Mouse (Mus musculus) monocyte, adult 5-6 weeks (primary cell): ENCODE measurements around the gene Unc79. TPM values are rescaled to one million over a fixed set of nuclear protein-coding genes. Genes with fewer than 3 reads are reported as not detected.

Source experiments
- ATAC-seq: fragments of 153-309, 156-312 bp; replicated peaks from 2 replicates; pipeline ENCODE4 v1.8.0; 2017; ENCODE audit warnings: mild to moderate bottlenecking; ENCODE audit not compliant: low TSS enrichment, insufficient number of reproducible peaks, severe bottlenecking, poor library complexity, low FRiP score
- total RNA-seq: library from RNA; stranded (forward); fragments of 200-1000, 200-491, 200-594 nt; gene quantifications from 3 replicates; pipeline ENCODE4 v1.2.3, GENCODE M21; 2017

Gene Unc79
- total RNA-seq, 1 experiment from 2014 or later: not detected

DNA sequence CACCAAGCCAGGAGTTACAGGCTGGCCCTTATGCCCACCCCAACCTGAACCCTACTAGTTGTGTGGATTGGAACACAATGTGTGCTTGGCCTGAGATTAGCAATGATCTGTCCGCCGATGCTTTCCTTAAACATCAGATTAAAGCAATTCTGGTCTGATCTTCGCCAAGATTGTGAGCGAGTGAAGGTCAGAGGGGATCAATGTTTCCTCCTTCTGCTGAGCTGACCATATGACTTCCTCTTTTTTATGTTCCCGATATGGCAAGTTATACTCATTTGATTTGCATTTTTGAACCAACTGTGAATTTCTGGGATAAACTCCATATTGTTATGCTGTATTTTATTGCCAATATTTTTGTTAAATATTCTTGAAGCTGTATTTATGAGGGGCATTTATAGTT, 88.0 kb downstream of the Unc79 start:
- no peak for ATAC-seq

DNA sequence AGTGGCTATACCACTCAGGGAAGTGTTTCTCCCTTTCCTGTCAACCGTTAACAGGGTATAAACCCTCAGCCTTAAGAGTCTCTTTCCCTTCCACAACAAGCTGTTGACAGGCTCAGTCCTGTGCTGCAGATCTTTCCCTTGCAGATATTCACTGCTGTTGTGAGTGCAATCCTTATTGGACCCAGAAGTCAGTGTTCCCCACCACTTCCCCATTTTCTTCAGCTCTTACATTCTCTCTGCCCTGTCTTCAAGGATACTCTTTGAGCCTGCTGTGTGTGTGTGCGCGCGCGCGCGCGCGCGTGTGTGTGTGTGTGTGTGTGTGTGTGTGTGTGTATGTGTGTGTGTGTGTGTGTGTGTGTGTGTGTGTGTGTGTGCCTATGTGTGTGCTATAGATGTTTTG, 90.7 kb downstream of the Unc79 start:
- no peak for ATAC-seq

DNA sequence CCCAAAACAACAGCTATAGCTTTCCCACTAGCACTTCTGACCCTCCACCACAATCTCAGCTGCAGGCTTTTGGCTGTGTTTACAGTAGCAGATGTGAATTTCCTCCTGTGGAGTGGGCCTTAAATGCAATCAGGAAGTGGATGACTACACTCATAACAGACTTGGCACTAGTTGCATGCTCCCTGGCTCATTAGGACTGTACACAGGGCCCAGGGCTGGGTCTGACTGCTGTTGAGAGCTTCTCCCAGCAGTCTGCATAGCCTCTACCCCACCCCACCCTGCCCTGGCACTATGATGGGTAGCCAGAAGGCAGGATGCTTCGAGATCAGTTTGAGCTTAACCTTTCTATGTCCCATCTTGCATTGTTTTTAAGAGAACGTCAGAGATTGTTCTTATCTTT, 91.5 kb downstream of the Unc79 start:
- ATAC-seq: no peak

DNA sequence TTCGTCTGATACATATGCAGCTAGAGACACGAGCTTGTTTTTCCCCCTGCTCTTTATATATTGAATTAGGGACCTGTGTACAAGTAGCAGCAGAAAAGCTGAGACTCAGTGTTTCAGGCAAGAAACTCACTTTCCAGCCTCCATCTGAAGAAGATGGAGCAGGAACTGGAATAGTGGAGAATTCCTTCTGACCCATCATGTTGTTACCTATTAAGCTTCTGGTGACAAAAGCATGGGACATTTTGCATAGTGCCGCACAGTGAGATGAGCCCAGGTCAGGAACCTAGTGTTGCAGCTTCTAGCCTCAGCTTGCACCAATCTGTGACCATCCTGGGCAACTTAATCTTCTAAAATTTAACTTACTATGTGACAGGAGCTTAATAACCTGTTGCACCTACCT, 92.7 kb downstream of the Unc79 start:
- ATAC-seq: no peak

DNA sequence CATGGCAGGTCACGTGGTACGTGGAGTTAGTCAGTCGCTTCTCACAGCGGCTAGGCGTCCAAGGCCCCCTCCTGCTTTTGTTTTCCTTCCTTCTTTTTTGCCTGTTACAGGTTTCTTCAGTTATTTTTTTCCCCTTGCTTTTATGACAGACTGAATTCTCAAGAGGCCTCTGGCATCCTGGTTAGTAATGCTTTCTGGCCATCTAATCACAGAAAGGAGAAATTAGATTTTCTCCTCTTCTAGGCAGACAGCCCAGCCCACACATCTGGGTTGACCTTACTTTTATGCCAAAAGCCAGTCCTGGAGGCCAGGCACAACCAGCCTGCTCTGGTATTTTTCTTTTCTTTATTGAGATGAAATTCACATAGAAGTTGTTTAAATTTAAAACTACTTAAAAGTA, 94.1 kb downstream of the Unc79 start:
- no peak for ATAC-seq

DNA sequence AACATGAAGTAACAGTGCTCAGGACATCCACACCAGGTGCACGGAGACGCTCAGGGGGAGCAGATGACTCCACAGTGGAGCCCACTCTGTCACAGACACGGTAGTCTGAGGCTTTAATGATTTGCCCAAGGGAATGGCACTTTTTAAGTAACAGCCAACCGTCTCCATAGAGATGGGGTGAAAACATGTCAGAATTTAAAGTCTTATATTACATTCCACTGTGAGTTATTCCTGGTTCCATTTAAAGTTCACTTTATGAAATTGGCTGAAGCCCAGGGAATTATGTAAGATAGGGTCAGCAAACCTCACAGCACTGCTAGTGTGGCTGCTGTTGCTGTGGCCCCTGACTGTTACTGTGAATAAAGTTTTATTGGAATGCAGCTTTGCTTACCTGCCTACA, 95.8 kb downstream of the Unc79 start:
- ATAC-seq: no peak

DNA sequence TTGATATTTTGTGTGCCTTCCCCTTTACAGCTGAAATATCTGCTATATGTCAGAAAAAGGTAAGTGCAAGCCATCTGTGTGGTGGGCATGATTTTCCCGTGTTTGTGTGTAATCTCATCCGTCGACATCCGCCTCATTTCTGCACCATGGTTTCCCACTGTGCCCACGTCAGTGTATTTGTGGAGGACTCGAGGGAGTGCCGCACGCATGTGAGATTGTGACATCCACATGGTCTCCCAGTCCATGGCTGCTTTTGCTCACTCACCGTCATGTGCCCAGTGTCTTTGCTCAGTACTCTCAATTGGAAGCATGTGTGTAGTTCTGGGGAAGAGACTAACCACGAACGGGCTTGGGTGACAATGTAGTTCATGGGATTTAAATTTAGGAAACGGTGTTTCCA, 101.2 kb downstream of the Unc79 start:
- ATAC-seq: no peak

DNA sequence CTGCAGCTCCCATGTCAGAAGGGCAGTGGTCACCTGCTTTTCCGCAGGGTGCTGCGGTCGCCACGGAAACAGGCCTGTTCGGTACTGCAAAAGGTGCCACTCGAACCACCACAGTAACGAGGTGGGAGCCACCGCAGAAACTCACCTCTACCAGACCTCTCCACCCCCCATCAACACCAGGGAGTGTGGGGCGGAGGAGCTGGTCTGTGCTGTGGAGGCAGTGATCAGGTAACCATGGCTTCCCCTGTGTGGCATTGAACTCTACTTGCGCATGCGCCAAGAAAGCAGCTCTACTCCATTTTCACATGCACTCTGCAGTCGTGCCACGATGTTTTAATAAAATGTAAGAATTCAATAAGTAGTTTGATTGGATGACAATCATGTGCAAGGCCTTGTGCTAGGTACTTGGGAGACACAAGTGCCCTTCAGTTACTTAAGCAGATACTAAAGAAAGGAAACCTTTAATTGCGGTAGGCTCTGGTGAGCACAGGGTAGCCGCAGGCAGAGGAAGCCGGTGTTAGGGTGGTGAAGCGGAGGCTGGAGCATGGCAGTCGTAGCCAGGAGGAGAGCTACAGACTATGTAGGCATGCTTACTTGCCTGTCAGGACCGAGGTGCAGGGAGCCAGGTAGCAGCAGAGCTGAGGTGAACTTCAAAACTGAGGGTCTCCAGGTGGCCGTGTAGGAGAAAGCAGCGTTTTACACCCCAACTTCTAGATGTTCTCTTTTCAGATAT, 110.8 kb downstream of the Unc79 start:
- ATAC-seq: no peak

DNA sequence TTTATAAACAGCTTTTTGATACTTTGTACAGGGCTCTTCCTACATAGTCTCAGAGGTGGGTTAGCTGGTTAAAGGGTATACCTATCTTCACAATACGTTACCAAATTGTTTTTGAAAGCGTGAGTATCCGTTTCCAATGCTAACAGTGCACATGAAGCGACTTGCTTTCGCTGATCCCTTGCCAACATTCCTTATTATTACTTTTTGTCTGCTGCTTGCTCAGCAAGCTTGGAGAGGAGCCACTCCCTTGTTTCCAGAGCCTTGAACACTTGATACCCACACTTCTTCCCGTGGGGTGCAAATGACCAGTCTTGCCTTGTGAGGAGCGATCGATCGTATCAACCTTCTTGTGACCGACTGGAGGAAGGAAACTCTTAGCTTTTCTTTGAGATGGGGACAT, 112.1 kb downstream of the Unc79 start:
- ATAC-seq: no peak

DNA sequence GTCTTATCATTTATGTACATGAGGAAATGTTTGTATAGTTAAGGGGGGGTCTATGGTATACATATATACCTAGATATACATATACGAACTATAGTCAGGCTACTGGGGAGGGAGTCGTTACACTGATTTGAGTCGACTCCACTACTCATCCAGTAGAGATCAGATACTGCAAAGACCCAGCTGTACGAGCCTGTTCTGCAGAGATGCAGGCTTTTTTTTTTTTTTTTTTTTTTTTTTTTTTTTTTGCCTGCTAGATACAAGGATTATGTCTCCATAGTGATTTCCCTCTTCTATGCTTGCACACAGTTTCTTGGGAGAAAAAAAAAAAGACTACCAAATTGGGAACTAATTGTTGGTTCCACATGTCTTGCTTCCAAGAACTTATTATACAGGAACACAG, 113.5 kb downstream of the Unc79 start:
- ATAC-seq: no peak

DNA sequence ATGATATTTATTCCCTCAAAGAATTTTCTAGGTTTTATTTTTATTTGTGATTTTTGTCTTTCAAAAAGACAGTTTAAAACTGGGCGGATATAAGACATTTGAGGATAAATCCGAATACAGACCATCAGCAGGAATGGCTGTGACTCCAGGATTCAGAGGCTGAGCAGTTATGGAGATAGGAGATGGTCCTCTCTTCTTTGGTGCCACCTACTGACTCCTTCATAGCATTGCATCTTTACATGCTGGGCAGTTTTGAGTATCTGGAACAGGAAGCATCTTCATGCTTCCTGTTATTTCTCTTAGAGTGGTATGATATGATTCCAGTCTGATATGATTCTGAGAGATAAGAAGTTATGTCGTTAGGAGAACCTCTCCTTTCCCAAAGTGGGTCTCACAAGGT, 116.3 kb downstream of the Unc79 start:
- ATAC-seq: no peak

DNA sequence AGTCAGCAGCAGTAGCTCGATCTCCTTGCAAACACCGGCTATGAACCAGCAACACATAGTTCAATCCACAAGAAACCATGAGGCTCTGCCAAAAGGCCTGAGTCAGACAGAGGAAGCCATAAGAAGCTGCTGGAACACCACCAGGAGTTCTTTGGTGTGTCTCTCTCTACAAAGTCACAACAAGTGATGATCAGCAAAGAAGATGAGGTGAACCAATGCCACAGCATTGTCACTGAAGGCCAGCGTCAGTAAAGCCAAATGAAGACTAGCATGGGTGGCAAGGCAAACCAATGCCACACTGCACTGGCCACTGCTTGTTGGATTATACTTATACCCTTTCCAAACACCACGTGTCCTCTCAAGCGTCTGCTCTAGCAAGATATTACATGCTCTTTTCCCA, 119.5 kb downstream of the Unc79 start:
- ATAC-seq: no peak

DNA sequence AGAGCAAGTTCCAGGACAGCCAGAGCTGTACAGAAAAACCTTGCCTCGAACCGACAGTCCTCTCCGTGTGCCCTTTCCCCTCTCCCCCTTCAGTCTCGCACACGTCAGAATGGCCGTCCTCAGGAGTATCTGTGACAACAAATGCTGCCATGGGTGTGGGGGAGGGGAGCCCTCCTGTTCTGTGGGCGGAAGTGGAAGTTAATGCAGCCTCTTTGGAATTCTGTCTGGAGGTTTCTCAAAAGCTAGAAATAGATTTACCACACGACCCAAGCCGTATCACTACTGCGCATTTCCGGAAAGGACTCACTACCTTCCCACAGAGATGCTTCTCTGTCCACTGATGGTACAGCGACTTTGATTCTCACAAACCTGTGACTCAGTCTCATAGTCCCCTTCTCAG, 120.9 kb downstream of the Unc79 start:
- ATAC-seq: no peak

DNA sequence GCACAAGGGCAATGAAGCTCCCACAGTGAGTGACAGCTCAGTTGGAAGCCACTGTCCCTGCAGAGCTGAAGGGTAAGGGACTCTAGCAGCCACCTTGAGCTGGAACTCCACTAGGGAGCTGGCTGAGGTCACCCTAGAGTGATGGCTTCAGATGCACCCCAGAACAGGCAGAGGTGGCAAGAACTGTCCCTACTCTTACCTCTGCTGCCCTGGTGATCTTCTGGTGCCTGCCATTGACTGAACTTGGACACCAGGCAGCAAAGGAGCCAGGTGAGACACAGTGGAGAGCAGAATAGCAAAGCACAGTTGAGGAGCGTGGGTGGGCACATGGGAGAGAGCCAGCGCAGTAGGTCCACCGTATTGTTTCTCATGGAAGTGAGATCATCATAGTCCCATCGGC, 125.3 kb downstream of the Unc79 start:
- no peak for ATAC-seq

DNA sequence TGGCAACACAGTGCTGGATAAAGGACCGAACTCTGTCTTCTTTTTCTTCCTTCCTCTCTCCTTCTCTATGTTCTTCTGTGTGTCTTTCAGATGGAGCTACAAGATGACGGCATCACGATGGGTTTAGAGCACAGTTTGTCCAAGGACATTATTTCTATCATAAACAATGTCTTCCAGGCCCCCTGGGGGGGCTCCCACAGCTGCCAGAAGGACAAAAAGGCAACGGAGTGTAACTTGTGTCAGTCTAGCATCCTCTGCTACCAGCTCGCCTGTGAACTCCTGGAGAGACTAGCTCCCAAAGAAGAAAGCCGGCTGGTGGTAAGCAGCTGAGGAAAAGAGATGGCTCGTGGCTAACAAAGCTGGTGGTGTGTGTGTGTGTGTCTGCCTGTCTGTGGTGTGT, 130.1 kb downstream of the Unc79 start:
- ATAC-seq: no peak

DNA sequence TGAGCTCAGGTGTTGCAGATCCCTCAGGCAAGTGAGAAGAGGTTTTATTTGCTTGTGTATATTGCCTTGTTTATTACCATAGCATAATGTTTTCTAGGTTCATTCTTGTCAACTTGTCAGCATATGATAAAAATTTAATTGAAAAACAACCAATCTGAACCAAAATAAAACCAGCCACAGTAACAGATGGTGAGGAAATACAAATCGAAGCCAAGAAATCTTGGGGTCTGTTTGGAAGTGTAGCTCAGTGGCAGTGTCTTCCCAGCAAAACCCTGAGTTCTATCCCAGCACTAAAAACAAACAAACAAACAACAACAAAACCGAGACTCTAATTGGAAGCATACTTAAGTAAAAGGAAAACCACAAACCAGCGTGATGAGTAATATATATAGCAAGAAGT, 131.4 kb downstream of the Unc79 start:
- ATAC-seq: no peak

DNA sequence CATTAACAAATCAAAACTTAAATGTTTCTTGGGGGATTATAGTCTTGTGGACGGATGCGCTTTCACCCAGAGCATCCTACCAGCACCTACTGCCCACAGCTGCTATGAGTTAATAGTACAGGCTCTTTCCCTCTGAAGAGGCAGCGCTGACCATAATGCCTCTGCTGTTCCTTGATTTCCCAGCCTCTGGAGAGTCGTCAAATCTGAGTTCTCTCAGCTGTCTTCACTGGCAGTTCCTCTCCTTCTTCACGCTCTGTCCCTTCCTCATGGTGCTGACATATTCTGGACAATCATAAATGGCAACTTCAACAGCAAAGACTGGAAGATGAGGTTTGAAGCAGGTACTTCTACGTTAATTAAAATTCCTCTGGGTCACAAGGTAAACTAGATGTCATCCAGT, 143.2 kb downstream of the Unc79 start:
- ATAC-seq: no peak

DNA sequence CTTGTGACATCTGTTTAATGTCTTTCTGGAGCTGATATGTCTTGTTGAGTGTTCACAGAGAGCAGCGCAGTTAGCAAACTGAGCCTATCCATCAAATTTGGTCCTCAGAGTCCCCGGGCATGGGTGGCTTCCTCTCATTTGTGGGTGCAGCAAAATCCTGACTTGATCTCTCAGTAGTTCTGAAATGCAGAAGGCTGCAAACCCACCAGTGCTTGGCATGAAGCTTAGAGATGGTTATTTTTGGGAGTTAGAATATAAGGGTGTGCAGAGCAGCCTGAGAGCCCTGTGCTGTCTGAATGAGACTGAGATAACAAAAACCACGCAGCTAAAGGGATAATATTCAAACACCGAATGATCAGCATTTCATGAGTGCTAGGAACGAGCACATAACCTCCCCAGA, 146.5 kb downstream of the Unc79 start:
- ATAC-seq: no peak

DNA sequence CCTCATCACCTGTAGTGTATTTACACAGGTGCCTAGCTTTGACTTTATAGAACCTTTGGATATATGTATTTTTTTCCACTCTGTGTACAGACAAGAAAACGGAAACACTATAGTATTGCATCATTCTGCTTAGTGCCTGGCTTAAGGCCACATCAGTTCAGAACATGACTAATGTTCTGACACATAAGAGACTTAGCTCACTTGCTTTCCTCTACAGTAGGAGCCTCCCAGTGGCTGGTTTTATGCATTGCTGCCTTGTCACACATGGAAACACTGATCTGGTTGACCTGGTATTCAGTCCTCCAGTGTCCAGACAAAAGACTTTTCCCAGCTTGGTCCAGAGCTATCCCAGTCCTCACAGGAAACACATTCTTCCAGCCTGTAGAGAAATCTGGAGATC, 150.5 kb downstream of the Unc79 start:
- no peak for ATAC-seq

DNA sequence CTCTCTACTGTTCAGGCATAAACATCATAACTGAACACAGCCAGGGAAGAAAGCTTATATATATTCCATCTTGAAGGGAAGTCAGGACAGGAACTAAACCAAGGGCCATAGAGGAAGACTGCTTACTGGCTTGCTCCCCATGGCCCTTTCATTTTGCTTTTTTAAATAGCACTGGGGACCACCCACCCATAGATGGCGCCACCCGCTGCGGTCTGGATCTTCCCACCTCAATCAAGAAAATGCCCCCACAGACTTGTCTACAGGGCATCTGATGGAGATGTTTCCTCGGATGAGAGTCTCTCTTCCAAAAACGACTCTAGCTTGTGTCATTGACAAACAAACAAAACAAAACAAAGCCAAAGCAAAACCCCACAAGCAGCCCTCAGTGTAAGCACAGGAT, 151.4 kb downstream of the Unc79 start:
- no peak for ATAC-seq

DNA sequence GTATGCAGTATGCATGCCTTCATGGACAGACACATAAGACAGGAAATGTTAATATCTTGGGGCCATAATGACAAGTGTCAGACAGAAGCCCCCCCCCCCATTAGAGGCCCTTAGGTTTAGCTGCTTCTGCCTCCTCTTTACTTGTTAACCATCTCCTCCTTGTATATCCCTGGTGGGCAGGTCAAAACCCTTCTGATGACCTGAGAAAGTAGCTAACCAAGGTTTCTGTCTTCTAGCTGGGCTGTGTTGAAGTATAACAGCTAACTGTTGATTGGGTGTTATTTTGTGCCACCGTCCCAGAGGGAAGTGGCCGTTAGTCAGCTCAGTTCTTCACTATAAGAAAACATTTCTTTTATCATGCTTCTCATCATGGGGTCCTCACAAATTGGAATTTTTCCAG, 154.4 kb downstream of the Unc79 start:
- no peak for ATAC-seq
